Mouse (Mus musculus) kidney, postnatal 4 days (tissue): ENCODE data around the gene Gemin6.
"Not testable (repeated sequence)": the region's sequence is repeated elsewhere in the genome, so short reads cannot be mapped to it uniquely, and the experiment has no call there.

Experiments
- DNase-seq, 2 experiments: peaks; one replicate each; pipeline ENCODE4 v3.0.0; 2021; ENCODE audit warnings: mixed read lengths in 2 of 2

Gemin6 gene

GRCm38 (mm10) chr17:80224326-80225116 is at the start of gene Gemin6:
Gene Gemin6, plus strand, starts transcription at chr17:80224441.
- peak; percentile 85 to 91 for DNase-seq

GRCm38 (mm10) chr17:80174699-80175385 is 49.4 kb upstream of the Gemin6 start:
- DNase-seq: peak in 1 of 2 experiments; percentile 40

- DNase-seq: no peak
Observed at GRCm38 (mm10) chr17:80175386-80175739, 48.9 kb upstream of the Gemin6 start.

GRCm38 (mm10) chr17:80175966-80176365 is 48.3 kb upstream of the Gemin6 start:
- DNase-seq: no peak

GRCm38 (mm10) chr17:80178846-80179245 is 45.4 kb upstream of the Gemin6 start:
- DNase-seq: not testable (repeated sequence)

- DNase-seq: peak; percentile 82 to 87
Observed at GRCm38 (mm10) chr17:80179959-80180358, 44.3 kb upstream of the Gemin6 start.

GRCm38 (mm10) chr17:80180468-80180867 is 43.8 kb upstream of the Gemin6 start:
- DNase-seq: no peak

- no peak for DNase-seq
Observed at GRCm38 (mm10) chr17:80183615-80184014, 40.6 kb upstream of the Gemin6 start.

- no peak for DNase-seq
Observed at GRCm38 (mm10) chr17:80193075-80193474, 31.2 kb upstream of the Gemin6 start.

- DNase-seq: no peak
Observed at GRCm38 (mm10) chr17:80199160-80199778, 25.0 kb upstream of the Gemin6 start.

GRCm38 (mm10) chr17:80205657-80206056 is 18.6 kb upstream of the Gemin6 start:
- DNase-seq: no peak

GRCm38 (mm10) chr17:80206301-80206670 is 18.0 kb upstream of the Gemin6 start:
- DNase-seq: peak in 1 of 2 experiments; percentile 82

- DNase-seq: peak; percentile 99
Observed at GRCm38 (mm10) chr17:80206671-80207581, 17.3 kb upstream of the Gemin6 start, which contains the start of the genes Srsf7 and Ttc39d. Gene Srsf7, minus strand, starts transcription at chr17:80207307. Gene Ttc39d, plus strand, starts transcription at chr17:80207460.

GRCm38 (mm10) chr17:80213998-80214397 is 10.2 kb upstream of the Gemin6 start:
- not testable (repeated sequence) for DNase-seq

- no peak for DNase-seq
Observed at GRCm38 (mm10) chr17:80220131-80220530, 4.1 kb upstream of the Gemin6 start.

- DNase-seq: no peak
Observed at GRCm38 (mm10) chr17:80221202-80221601, 3.0 kb upstream of the Gemin6 start.

GRCm38 (mm10) chr17:80221890-80222628 is 2.2 kb upstream of the Gemin6 start:
- DNase-seq: peak; percentile 42 to 49

- DNase-seq: peak in 1 of 2 experiments; percentile 10
Observed at GRCm38 (mm10) chr17:80223829-80224228, 412 bp upstream of the Gemin6 start.

GRCm38 (mm10) chr17:80225142-80225541 is 901 bp downstream of the Gemin6 start:
- DNase-seq: not testable (repeated sequence)

GRCm38 (mm10) chr17:80229396-80229795 is 5.2 kb downstream of the Gemin6 start:
- DNase-seq: no peak

- no peak for DNase-seq
Observed at GRCm38 (mm10) chr17:80233844-80234243, 9.6 kb downstream of the Gemin6 start.

GRCm38 (mm10) chr17:80234376-80234775 is 10.1 kb downstream of the Gemin6 start:
- no peak for DNase-seq
